Mouse (Mus musculus) neural tube, embryonic 14.5 days (tissue): ENCODE measurements around the gene Rbl2. TPM values are rescaled to one million over a fixed set of nuclear protein-coding genes. Genes with fewer than 3 reads are reported as not detected.

Experiments
- ATAC-seq: fragments of 200-750 bp; cut with Nextera tagmentation; 2 replicates; pipeline ENCODE4 v1.8.0; 2017; ENCODE audit warnings: low read depth, mild to moderate bottlenecking, moderate TSS enrichment, moderate library complexity
- H3K27ac ChIP-seq: fragments of 300-500 bp; sonication (generic); 2 replicates; pipeline ENCODE4 v1.5.1; 2014; ENCODE audit warnings: low read depth, mild to moderate bottlenecking, control low read depth, low read length, moderate library complexity, mixed read lengths
- H3K27me3 ChIP-seq: fragments of 300-500 bp; sonication (generic); 2 replicates; pipeline ENCODE4 v1.6.1; 2014; ENCODE audit warnings: low read length; ENCODE audit not compliant: control insufficient read depth, insufficient read depth
- H3K36me3 ChIP-seq: fragments of 300-500 bp; sonication (generic); 2 replicates; pipeline ENCODE4 v1.6.1; 2014; ENCODE audit warnings: low read length, mixed read lengths; ENCODE audit not compliant: control insufficient read depth, insufficient read depth
- H3K4me1 ChIP-seq: fragments of 300-500 bp; sonication (generic); 2 replicates; pipeline ENCODE4 v1.6.1; 2014; ENCODE audit warnings: low read length; ENCODE audit not compliant: control insufficient read depth, insufficient read depth
- H3K4me2 ChIP-seq: fragments of 300-500 bp; sonication (generic); 2 replicates; pipeline ENCODE4 v1.6.1; 2014; ENCODE audit warnings: mild to moderate bottlenecking, low read depth, low read length, control low read depth
- H3K4me3 ChIP-seq: fragments of 300-500 bp; sonication (generic); 2 replicates; pipeline ENCODE4 v1.5.1; 2014; ENCODE audit warnings: low read depth, low read length, control low read depth, mixed read lengths
- H3K9ac ChIP-seq: fragments of 300-500 bp; sonication (generic); replicated peaks from 2 replicates; pipeline ENCODE4 v1.6.1; 2014; ENCODE audit warnings: low read depth, mild to moderate bottlenecking, control low read depth, low read length, mixed read lengths
- H3K9me3 ChIP-seq: fragments of 300-500 bp; sonication (generic); 2 replicates; pipeline ENCODE4 v1.6.1; 2016; ENCODE audit warnings: low read length; ENCODE audit not compliant: control insufficient read depth
- WGBS: fragments of 180-500 bp; shearing (Covaris S2); extraction: QIAGEN DNeasy Blood & Tissue Kit; methylation state at CpG from one replicate; pipeline ENCODE4 v1.1.7; 2014; 5-methylcytosine and 5-hydroxymethylcytosine counted together
- polyA plus RNA-seq: library from polyadenylated mRNA; unstranded; fragments of >200 nt; fragmentation: Nextera tagmentation; extraction: Ambion mirVana; gene quantifications from 2 replicates; pipeline ENCODE4 v1.2.1, GENCODE M21; 2014

Gene Rbl2
- polyA plus RNA-seq, 1 experiment from 2014 or later, result 28.9 TPM

GRCm38 (mm10) chr8:91117537-91117936, 47.7 kb downstream of the Rbl2 start:
- H3K4me3 ChIP-seq, result no peak overlapping the region
- H3K27ac ChIP-seq, result no peak overlapping the region
- H3K9ac ChIP-seq, result no peak overlapping the region
- peaks cover 43% of the 10 kb centered on the region for H3K36me3 ChIP-seq
- no peaks in the 10 kb centered on the region for H3K9me3 ChIP-seq
- H3K4me1 ChIP-seq, result no peaks in the 10 kb centered on the region
- 92% methylated on average over 4 of the region's 4 CpGs for WGBS
- ATAC-seq, result no peak
- no peaks in the 10 kb centered on the region for H3K27me3 ChIP-seq
- no peak overlapping the region for H3K4me2 ChIP-seq

- Histone ChIP-seq H3K9me3 (no peaks in the 10 kb centered on the region), H3K36me3 (peaks cover 49% of the 10 kb centered on the region), H3K9ac (no peak overlapping the region), H3K27ac (no peak overlapping the region), H3K4me2 (no peak overlapping the region), H3K4me1 (no peaks in the 10 kb centered on the region), H3K4me3 (no peak overlapping the region), H3K27me3 (no peaks in the 10 kb centered on the region)
- no peak for ATAC-seq
- WGBS, result 82% methylated on average over 3 of the region's 3 CpGs
These were observed 48.3 kb downstream of the Rbl2 start for GRCm38 (mm10) chr8:91118131-91118530.

- peaks cover 64% of the 10 kb centered on the region for H3K36me3 ChIP-seq
- WGBS, result 94% methylated on average over 5 of the region's 5 CpGs
- H3K27me3 ChIP-seq, result no peaks in the 10 kb centered on the region
- ATAC-seq, result no peak
- no peak overlapping the region for H3K4me3 ChIP-seq
- no peak overlapping the region for H3K4me2 ChIP-seq
- no peak overlapping the region for H3K9ac ChIP-seq
- H3K27ac ChIP-seq, result no peak overlapping the region
- H3K4me1 ChIP-seq, result no peaks in the 10 kb centered on the region
- H3K9me3 ChIP-seq, result no peaks in the 10 kb centered on the region
These were observed 54.5 kb downstream of the Rbl2 start for GRCm38 (mm10) chr8:91124315-91124714.

GRCm38 (mm10) chr8:91126786-91127185, 56.9 kb downstream of the Rbl2 start:
- Histone ChIP-seq H3K27me3 (no peaks in the 10 kb centered on the region), H3K36me3 (peaks cover 56% of the 10 kb centered on the region), H3K4me3 (no peak overlapping the region), H3K4me2 (no peak overlapping the region), H3K9ac (no peak overlapping the region), H3K27ac (no peak overlapping the region), H3K4me1 (no peaks in the 10 kb centered on the region), H3K9me3 (no peaks in the 10 kb centered on the region)
- WGBS, result 97% methylated on average over 8 of the region's 8 CpGs
- no peak for ATAC-seq

- Histone ChIP-seq H3K9ac (peak overlapping the region; percentile 91; the same call in 1 of the 2 replicates), H3K9me3 (no peaks in the 10 kb centered on the region), H3K4me1 (peaks cover 10% of the 10 kb centered on the region), H3K4me3 (peak overlapping the region; percentile 98), H3K27me3 (no peaks in the 10 kb centered on the region), H3K27ac (no peak overlapping the region), H3K36me3 (peaks cover 13% of the 10 kb centered on the region), H3K4me2 (peak overlapping the region; percentile 77)
- WGBS, result 79% methylated on average over 4 of the region's 4 CpGs
- ATAC-seq, result no peak
These were observed 62.9 kb downstream of the Rbl2 start for GRCm38 (mm10) chr8:91132731-91133130.

GRCm38 (mm10) chr8:91133441-91134069, 63.7 kb downstream of the Rbl2 start:
- Histone ChIP-seq H3K4me3 (peak overlapping the region; percentile 98), H3K9me3 (no peaks in the 10 kb centered on the region), H3K36me3 (peaks cover 8% of the 10 kb centered on the region), H3K9ac (peak overlapping the region; percentile 91), H3K27me3 (no peaks in the 10 kb centered on the region), H3K4me1 (peaks cover 10% of the 10 kb centered on the region), H3K27ac (peak overlapping the region; percentile 75), H3K4me2 (peak overlapping the region; percentile 77)
- peak; percentile 58 for ATAC-seq
- WGBS, result under 1% methylated on average over 54 of the region's 58 CpGs

- H3K36me3 ChIP-seq, result peaks cover 4% of the 10 kb centered on the region
- WGBS, result 0% methylated on average over 24 of the region's 24 CpGs
- no peaks in the 10 kb centered on the region for H3K9me3 ChIP-seq
- peak overlapping the region; percentile 47; the same call in 1 of the 2 replicates for H3K4me2 ChIP-seq
- peak overlapping the region; percentile 98 for H3K4me3 ChIP-seq
- no peaks in the 10 kb centered on the region for H3K27me3 ChIP-seq
- peak overlapping the region; percentile 82 for H3K27ac ChIP-seq
- peak overlapping the region; percentile 91; the same call in 1 of the 2 replicates for H3K9ac ChIP-seq
- peak; percentile 98 for ATAC-seq
- H3K4me1 ChIP-seq, result peaks cover 10% of the 10 kb centered on the region
These were observed 64.2 kb downstream of the Rbl2 start for GRCm38 (mm10) chr8:91134070-91134475.

GRCm38 (mm10) chr8:91134659-91135058, 64.8 kb downstream of the Rbl2 start:
- H3K27me3 ChIP-seq, result no peaks in the 10 kb centered on the region
- 12% methylated on average over 12 of the region's 12 CpGs for WGBS
- H3K9ac ChIP-seq, result 0 out of 2 replicates have a peak overlapping the region, but pooled peaks have one; percentile 8
- ATAC-seq, result no peak
- H3K27ac ChIP-seq, result peak overlapping the region; percentile 82
- peak overlapping the region; percentile 47; the same call in 1 of the 2 replicates for H3K4me2 ChIP-seq
- no peaks in the 10 kb centered on the region for H3K9me3 ChIP-seq
- peaks cover 10% of the 10 kb centered on the region for H3K4me1 ChIP-seq
- H3K4me3 ChIP-seq, result peak overlapping the region; percentile 98; the same call in 1 of the 2 replicates
- no peaks in the 10 kb centered on the region; the same call in 1 of the 2 replicates for H3K36me3 ChIP-seq

GRCm38 (mm10) chr8:91135308-91136181, 65.7 kb downstream of the Rbl2 start:
- Histone ChIP-seq H3K4me1 (peaks cover 10% of the 10 kb centered on the region), H3K4me2 (no peak overlapping the region), H3K36me3 (no peaks in the 10 kb centered on the region; the same call in 1 of the 2 replicates), H3K9ac (no peak overlapping the region), H3K9me3 (no peaks in the 10 kb centered on the region), H3K27me3 (no peaks in the 10 kb centered on the region), H3K4me3 (no peak overlapping the region), H3K27ac (no peak overlapping the region)
- 32% methylated on average over 14 of the region's 14 CpGs for WGBS
- no peak for ATAC-seq
